Mouse (Mus musculus) left cerebral cortex, postnatal 14 days (tissue): ENCODE data around the gene Mrpl54. TPM values are rescaled to one million over a fixed set of nuclear protein-coding genes. Genes with fewer than 3 reads are reported as not detected.

Source experiments
- DNase-seq, 2 experiments: peaks; one replicate each; pipeline ENCODE4 v3.0.0; 2021 to 2022; ENCODE audit warnings: low spot score in 2 of 2, mixed read lengths in 1 of 2
- intact Hi-C: fragments of 180-260 bp; cut with DNase I; formaldehyde crosslinking; loops from one replicate; pipeline ENCODE4 v1.15.1; 2025
- total RNA-seq, 2 experiments: library from RNA; stranded (reverse); gene quantifications; 2 replicates each; pipeline ENCODE4 v1.2.3; 2021

Mrpl54 gene
- total RNA-seq, 2 experiments from 2014 or later = 39.0 to 41.4 TPM

DNA sequence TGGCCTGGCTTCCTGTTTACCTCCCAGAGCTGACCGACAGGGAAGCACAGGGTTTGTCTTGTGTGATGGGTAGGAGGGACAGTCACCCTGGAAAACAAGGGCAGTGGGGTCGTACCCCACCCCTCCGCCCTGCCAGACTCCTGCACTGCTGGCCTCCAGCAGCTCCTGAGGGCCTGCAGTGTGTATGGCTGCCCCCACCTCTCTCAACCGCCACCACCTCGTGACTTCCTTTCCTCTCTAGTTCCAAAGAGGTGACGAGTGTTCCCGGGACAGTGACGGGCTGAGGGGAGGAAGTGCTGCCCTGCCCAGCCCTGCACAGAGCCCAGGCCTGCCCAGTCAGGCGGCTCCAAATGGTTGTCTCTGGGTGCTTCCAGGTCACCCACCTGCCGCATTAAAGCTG, 31.1 kb upstream of the Mrpl54 start:
- intact Hi-C loops = no loop called here

DNA sequence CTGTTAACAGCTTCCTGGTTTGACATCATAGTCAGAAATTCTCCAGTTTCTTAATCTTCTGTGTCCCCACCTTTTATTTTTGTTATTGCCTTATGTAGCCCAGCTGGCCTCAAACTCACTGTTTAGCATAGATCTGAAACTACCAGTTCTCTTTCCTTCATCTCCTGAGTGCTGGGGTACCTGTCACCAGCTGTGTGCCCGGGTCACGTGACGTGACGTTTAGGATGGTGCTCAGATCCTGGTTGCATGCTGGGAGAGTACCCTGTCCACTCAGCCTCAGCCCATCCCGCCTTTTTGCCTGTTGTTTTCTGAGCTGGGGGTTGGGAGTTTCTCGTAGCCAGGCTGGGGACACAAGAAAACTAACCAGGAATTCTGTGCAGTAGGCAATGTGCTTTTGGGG, 30.5 kb upstream of the Mrpl54 start:
- DNase-seq = no peak
- intact Hi-C loops = no loop called here

More for the DNA sequence above, 31.1 kb upstream of the Mrpl54 start:
- no peak for DNase-seq

DNA sequence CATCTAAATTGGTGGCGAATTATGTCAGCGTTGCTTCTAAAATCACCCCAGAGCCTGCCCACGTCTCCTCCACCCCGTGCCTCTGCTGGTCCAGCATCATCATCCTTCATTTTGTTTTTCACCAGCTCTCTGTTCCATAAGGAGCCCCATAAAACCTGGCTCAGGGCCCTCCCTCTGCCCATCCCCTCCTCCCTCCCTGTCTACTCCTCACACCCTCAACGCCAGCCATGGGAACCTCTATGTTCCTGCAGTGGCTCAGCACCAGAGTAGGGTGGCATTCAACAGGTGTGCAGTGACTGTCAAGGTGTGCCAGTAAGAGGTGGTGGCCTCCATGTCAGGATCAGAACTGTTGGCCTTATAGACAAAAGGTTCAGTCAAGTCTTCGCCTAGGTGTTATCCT, 28.5 kb upstream of the Mrpl54 start:
- intact Hi-C loops = no loop called here
- peak in 1 of 2 experiments; percentile 73 for DNase-seq

- intact Hi-C loops = no loop called here
Measured at GRCm38 (mm10) chr10:81294442-81294841, 27.7 kb upstream of the Mrpl54 start.

DNA sequence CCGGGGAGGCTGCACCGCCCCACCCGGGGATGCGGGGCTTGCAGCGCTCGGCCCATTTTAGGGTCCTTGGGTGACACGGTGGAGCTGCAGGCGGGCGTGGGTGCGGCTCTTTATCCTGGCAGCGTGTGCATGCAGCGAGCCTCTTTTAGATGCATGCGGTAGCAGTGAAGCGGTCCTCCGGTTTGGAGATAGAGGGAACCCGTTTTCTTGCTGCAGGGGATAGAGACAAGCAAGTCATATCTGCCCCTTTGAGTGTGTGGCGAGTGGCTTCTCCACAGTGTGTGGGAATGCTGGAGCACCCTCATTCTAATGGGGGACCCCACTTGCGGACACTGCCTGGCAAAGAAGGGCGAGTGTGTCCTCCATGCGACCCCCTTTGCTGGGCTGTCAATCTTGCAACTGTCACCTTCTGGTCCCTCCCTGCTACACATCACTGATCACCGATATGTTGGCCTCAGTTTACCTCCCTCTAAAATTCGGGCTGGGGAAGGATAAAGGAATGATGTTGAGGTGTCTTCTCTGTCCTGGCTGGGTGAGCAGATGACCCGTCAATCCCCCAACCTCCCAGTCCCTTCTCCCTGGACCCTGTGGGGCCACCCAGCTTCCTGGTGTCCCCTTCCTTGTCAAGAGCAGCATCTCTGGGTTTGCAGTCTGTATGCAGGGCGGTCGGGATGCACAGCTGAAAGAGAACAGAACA, 26.7 kb upstream of the Mrpl54 start:
- intact Hi-C loops = no loop called here
- DNase-seq = no peak

More at GRCm38 (mm10) chr10:81294442-81294841, 27.7 kb upstream of the Mrpl54 start:
- no peak for DNase-seq

- DNase-seq = peak; percentile 100
- intact Hi-C loops = no loop called here
Measured at GRCm38 (mm10) chr10:81292554-81293333, 26.0 kb upstream of the Mrpl54 start, which contains the start of gene Pip5k1c. Gene Pip5k1c, plus strand, starts transcription at chr10:81292963.

DNA sequence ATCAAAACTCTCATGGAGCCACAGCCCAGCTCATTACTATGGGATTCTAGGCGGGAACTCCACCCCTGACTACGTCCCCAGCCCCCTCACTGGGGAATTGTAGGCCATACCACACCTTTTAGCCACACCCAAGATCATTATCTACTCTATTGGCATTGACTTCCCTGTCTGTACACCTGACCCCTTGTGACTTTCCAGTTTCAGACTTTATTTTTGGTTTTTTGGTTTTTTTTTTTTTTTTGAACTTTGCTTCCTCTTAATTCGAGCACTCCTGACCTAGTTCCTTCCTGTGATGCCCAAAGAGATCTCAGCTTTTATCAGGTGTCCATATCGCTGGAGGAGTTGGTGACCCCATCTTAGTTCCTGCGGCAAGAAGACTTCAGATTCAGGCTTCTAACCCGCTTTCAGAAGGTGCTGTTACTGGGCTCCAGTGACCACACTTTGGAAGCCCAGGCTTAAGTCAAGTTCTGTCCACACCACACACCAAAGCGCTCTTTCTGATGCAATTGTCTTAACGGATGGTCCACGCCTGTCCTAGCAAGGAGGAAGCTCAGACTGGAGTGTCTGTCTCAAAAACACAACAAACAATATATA, 24.9 kb upstream of the Mrpl54 start, which contains the start of gene Tjp3:
Gene Tjp3, minus strand, starts transcription at position 71 of the 594 bp plus-strand sequence.
- intact Hi-C loops = no loop called here
- no peak for DNase-seq

GRCm38 (mm10) chr10:81290698-81291460, 24.1 kb upstream of the Mrpl54 start:
- intact Hi-C loops = no loop called here
- no peak for DNase-seq

GRCm38 (mm10) chr10:81289811-81290210, 23.1 kb upstream of the Mrpl54 start:
- no peak for DNase-seq
- intact Hi-C loops = loop anchor here (5.0 kb wide), 2 partner anchors 57 to 162 kb away; no protein-coding TSS in a partner anchor

DNA sequence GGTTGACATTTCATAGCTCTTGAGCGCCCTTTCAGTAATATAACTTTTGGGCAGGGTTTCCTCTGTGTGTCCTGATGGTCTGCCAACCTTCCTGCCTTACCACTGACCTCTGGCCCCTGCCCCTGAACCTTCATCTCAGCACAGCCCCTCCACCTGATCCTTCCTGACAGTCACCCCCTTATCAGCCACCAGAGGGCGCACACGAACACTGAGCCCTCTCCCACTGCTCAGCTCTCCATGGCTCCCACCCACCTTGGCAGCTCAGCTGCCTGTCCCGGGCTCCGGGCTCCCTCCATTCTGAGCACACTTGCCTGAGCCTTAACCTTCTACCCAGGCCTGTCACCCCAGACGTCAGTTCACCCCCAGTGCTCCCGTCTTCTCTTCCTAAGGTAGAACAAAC, 22.5 kb upstream of the Mrpl54 start:
- peak; percentile 68 to 76 for DNase-seq
- intact Hi-C loops = loop anchor here (5.0 kb wide), 2 partner anchors 58 to 163 kb away; no protein-coding TSS in a partner anchor

DNA sequence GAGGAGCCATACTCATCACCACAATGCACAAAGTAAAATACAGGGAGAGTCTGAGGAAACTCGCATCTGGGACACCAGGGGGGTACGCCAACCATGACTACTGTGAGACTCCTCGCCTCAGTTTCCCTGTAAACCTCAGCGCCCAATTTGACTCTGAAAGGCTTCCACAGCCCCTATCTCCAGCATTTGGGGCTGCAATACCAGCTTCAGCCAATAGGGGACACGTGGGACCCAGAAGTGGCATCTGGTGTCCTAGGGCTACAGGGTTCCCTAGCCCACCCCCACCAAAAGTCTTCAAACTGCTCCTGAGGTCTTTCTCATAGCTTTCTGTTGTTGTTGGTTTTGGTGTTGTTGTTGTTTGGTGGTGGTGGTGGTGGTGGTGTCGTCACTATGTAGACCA, 21.9 kb upstream of the Mrpl54 start:
- no peak for DNase-seq
- intact Hi-C loops = loop anchor here (5.0 kb wide), 2 partner anchors 59 to 164 kb away; no protein-coding TSS in a partner anchor

DNA sequence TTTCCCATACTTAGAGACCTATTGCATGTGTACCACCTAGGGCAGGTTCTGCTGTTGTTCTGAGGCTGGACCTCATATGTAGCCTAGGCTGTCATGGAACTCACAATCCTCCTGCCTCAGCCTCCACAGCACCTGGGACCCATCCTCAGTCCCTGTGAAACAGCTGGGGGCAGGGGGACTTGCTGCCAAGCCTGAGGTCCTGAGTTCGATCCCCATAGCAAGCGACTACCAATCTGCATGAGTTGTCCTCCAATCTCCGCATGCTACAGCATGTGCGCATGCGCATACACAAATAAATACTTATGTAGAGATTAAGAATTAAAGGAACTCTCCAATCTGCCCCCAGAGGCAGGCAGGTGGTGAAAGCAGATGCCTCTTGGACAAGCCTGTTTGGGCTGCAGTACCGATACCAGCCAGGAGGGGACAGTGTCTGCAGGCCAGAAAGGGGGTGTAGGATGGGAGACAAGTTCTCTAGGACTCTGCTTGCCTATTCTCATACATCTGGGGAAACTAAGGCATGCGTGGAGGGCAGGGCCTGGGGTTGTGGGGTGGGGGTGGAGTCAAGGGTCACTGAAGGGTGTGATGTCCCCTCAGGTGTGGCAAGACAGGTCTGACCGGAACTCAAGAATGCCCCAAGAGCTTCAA, 20.9 kb upstream of the Mrpl54 start:
- DNase-seq = no peak
- intact Hi-C loops = loop anchor here (5.0 kb wide), 2 partner anchors 60 to 165 kb away; no protein-coding TSS in a partner anchor

GRCm38 (mm10) chr10:81286586-81286985, 19.9 kb upstream of the Mrpl54 start:
- DNase-seq = no peak
- intact Hi-C loops = loop anchor here (5.0 kb wide), 2 partner anchors 61 to 166 kb away; no protein-coding TSS in a partner anchor

DNA sequence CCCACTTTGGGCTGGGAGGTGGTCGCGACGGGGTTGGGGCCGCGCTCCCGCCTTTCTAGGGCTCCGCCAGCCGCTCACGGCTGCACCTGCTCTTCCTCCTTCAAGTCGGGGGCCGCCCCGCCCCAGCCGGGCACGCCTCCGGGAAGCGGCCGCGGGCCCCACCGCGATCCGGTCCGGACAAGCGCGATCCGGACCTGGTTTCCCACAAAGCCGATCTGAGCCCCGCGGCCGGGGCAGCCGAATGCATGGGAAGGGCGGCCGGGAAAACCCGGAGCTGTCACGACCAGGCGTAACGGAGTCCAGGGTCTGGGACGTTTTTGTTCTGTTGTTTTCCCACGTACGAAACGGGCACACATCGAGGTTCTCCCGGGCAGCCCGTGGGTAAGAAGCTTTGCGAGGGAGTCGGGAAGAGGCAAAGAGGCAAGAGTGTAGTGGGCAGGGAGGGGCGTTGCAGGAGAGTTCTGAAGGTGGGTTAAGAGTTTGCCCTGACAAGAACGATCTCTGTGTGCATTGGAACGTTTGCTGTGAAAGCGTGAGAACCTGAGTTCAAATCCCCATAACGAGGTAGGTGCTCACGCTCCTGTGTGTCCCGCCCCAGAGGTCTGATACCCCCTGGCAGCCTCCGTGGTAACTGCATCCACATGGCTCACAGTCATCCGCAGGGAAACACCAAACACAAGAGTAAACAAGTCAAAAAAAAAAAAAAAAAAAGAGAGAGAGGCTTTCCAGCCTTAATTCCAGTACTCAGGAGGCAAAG, 19.1 kb upstream of the Mrpl54 start:
- DNase-seq = peak; percentile 81 to 86
- intact Hi-C loops = loop anchor here (5.0 kb wide), 2 partner anchors 61 to 166 kb away; no protein-coding TSS in a partner anchor

DNA sequence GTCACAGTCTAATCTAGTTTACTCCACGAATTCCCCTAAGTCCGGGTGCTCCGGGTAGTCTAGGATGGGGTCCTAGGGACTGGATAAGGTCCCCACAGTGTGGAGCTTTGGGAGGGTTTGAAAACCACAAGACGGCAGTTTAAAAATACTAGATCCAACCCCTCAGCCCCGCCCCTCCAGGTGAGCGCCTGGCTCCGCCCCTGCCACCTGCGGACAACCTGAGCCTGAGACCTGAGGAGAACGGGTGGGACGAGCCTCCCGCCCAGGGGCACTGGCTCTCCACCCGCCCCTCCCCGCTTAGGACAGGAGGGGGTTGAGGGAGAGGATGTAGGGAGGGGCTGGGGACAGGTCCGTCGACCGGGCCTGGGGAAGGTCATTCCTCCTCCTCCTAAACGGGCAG, 18.0 kb upstream of the Mrpl54 start:
- no peak for DNase-seq
- intact Hi-C loops = loop anchor here (5.0 kb wide), 2 partner anchors 63 to 168 kb away; no protein-coding TSS in a partner anchor

DNA sequence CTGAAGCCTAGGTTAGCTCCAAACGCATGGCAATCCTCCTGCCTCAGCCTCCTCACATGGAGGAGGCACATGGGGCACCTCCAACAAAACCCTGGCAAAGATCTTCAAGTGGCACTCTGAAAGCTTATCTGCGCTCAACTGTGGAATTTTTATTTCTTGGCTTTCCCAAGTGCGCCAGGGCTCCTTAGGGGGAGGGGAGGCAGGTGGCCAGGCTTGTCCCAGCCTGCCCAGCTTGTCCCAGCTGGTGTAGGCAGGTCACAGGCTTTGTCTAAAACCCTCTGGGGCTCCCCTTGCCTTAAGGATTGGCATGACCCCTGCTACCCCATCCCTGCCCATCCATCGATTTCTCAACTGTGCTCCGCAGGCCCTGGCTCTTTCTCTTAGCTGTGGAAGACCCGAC, 17.5 kb upstream of the Mrpl54 start:
- DNase-seq = no peak
- intact Hi-C loops = no loop called here

- no peak for DNase-seq
- intact Hi-C loops = no loop called here
Measured at GRCm38 (mm10) chr10:81279496-81279895, 12.8 kb upstream of the Mrpl54 start.

DNA sequence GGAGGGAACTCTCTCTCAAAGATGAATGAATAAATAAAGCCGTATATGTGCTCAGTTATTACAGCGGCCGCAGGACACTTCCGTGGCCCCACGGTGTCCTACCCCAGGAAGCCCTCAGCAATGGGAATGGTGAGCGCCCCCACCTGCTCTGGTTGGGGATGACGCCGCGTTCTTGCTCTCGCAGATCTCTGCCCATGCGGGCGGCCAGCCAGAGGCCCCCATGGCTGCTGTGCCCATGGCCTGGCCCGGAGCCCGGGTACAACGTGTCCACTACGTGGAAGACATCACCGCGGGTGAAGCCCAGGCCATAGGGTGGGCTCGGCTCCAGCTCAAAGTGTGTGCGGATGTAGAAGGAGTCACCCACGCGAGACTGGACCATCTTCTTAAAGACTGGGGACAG, 10.9 kb upstream of the Mrpl54 start:
- no peak for DNase-seq
- intact Hi-C loops = no loop called here
